Mouse (Mus musculus) embryonic fibroblast, embryonic 13.5 days (primary cell): ENCODE measurements around the gene Psmd9.

Source experiments
- CTCF ChIP-seq: IDR thresholded peaks from 2 replicates; pipeline ENCODE4 v1.5.1; 2011; ENCODE audit warnings: mild to moderate bottlenecking, control low read depth, low read length, moderate library complexity, borderline replicate concordance; ENCODE audit not compliant: insufficient read depth
- POLR2A ChIP-seq: IDR thresholded peaks from 2 replicates; pipeline ENCODE4 v1.6.1; 2011; ENCODE audit warnings: low read depth, mild to moderate bottlenecking, control low read depth, low read length, moderate library complexity

DNA sequence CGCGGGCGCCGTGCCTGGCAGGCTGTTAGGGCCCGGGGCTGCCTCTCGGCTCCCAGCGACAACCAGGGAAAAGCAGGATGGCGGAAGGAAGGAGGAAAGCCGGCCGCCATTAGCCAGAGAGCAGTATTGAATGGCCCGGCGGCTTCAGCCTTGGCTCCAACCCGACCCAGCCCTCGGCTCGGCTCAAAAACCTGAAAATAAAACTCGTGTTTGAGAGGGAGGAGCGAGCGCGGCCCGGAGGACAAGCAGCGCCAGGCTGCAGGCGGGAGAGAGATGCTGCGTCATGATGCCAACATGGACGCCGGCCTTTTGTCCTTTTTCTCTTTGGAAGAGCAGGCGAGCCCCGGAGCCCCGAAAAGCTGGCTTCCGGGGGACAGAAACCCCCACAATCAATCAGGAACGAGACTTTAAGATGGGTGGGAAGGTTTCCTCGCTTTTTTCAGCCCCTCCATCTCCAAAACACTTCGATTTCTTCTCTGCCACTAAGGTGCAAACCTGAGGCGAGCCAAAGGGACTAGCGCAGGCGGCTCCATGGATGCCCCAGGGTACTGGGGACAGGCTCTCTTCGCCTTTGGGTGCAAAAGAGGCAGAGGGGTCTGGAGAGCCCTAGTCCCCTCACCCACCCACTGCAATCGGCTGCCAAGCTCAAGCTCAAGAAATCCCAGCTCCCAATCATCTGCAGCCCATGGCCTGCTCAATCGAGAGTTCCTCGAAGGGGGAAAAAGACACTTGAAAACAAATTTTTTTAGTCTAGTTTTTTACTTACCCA is 30.1 kb upstream of the Psmd9 start:
- TF ChIP-seq POLR2A = peak; percentile 75
- no peak for TF ChIP-seq CTCF
